Mouse (Mus musculus): ENCODE results near the gene Cacna1g. TPM values are rescaled to one million over a fixed set of nuclear protein-coding genes. Genes with fewer than 3 reads are reported as not detected.

The Cacna1g gene
- polyA plus RNA-seq, 1 experiment = 0.83 TPM

- Histone ChIP-seq H3K4me3 (ENCODE audit: insufficient read depth, low read depth, low read length) (no peak overlapping the region), H3K27ac (replicated peaks; ENCODE audit: low read depth, low read length) (no peak overlapping the region), H3K4me1 (ENCODE audit: control insufficient read depth, insufficient read depth, insufficient read length, low read length) (peaks cover 12% of the 10 kb centered on the region)
These were observed 4.6 kb downstream of the Cacna1g start for GRCm38 (mm10) chr11:94469136-94470064.

- H3K4me3 ChIP-seq (ENCODE audit: insufficient read depth, low read depth, low read length) = no peak overlapping the region
- H3K4me1 ChIP-seq (ENCODE audit: control insufficient read depth, insufficient read depth, insufficient read length, low read length) = peaks cover 12% of the 10 kb centered on the region
- no peak overlapping the region for H3K27ac ChIP-seq (replicated peaks; ENCODE audit: low read depth, low read length)
These were observed 5.4 kb downstream of the Cacna1g start for GRCm38 (mm10) chr11:94468582-94469064.

GRCm38 (mm10) chr11:94466333-94466855, 7.6 kb downstream of the Cacna1g start:
- H3K4me3 ChIP-seq (ENCODE audit: insufficient read depth, low read depth, low read length) = no peak overlapping the region
- H3K4me1 ChIP-seq (ENCODE audit: control insufficient read depth, insufficient read depth, insufficient read length, low read length) = peaks cover 12% of the 10 kb centered on the region
- H3K27ac ChIP-seq (replicated peaks; ENCODE audit: low read depth, low read length) = no peak overlapping the region

GRCm38 (mm10) chr11:94464170-94464569, 9.8 kb downstream of the Cacna1g start:
- Histone ChIP-seq H3K4me1 (ENCODE audit: control insufficient read depth, insufficient read depth, insufficient read length, low read length) (peaks cover 8% of the 10 kb centered on the region; the same call in 1 of the 2 replicates), H3K27ac (replicated peaks; ENCODE audit: low read depth, low read length) (no peak overlapping the region), H3K4me3 (ENCODE audit: insufficient read depth, low read depth, low read length) (no peak overlapping the region)

- no peak overlapping the region for H3K27ac ChIP-seq (replicated peaks; ENCODE audit: low read depth, low read length)
These were observed 12.1 kb downstream of the Cacna1g start for GRCm38 (mm10) chr11:94461856-94462255.

GRCm38 (mm10) chr11:94457001-94457400, 17.0 kb downstream of the Cacna1g start:
- no peak overlapping the region for H3K4me3 ChIP-seq (ENCODE audit: insufficient read depth, low read depth, low read length)
- H3K4me1 ChIP-seq (ENCODE audit: control insufficient read depth, insufficient read depth, insufficient read length, low read length) = no peaks in the 10 kb centered on the region
- H3K27ac ChIP-seq (replicated peaks; ENCODE audit: low read depth, low read length) = no peak overlapping the region

More at GRCm38 (mm10) chr11:94461856-94462255, 12.1 kb downstream of the Cacna1g start:
- Histone ChIP-seq H3K4me1 (ENCODE audit: control insufficient read depth, insufficient read depth, insufficient read length, low read length) (no peaks in the 10 kb centered on the region), H3K4me3 (ENCODE audit: insufficient read depth, low read depth, low read length) (no peak overlapping the region)

GRCm38 (mm10) chr11:94456347-94456746, 17.7 kb downstream of the Cacna1g start:
- no peak overlapping the region for H3K27ac ChIP-seq (replicated peaks; ENCODE audit: low read depth, low read length)
- no peaks in the 10 kb centered on the region for H3K4me1 ChIP-seq (ENCODE audit: control insufficient read depth, insufficient read depth, insufficient read length, low read length)
- no peak overlapping the region for H3K4me3 ChIP-seq (ENCODE audit: insufficient read depth, low read depth, low read length)

- Histone ChIP-seq H3K27ac (replicated peaks; ENCODE audit: low read depth, low read length) (no peak overlapping the region), H3K4me1 (ENCODE audit: control insufficient read depth, insufficient read depth, insufficient read length, low read length) (no peaks in the 10 kb centered on the region)
These were observed 18.7 kb downstream of the Cacna1g start for GRCm38 (mm10) chr11:94455161-94455820.

GRCm38 (mm10) chr11:94454756-94455155, 19.2 kb downstream of the Cacna1g start:
- no peaks in the 10 kb centered on the region for H3K4me1 ChIP-seq (ENCODE audit: control insufficient read depth, insufficient read depth, insufficient read length, low read length)
- H3K4me3 ChIP-seq (ENCODE audit: insufficient read depth, low read depth, low read length) = no peak overlapping the region
- H3K27ac ChIP-seq (replicated peaks; ENCODE audit: low read depth, low read length) = no peak overlapping the region

More at GRCm38 (mm10) chr11:94455161-94455820, 18.7 kb downstream of the Cacna1g start:
- H3K4me3 ChIP-seq (ENCODE audit: insufficient read depth, low read depth, low read length) = no peak overlapping the region

- Histone ChIP-seq H3K4me1 (ENCODE audit: control insufficient read depth, insufficient read depth, insufficient read length, low read length) (no peaks in the 10 kb centered on the region), H3K27ac (replicated peaks; ENCODE audit: low read depth, low read length) (no peak overlapping the region), H3K4me3 (ENCODE audit: insufficient read depth, low read depth, low read length) (no peak overlapping the region)
These were observed 22.8 kb downstream of the Cacna1g start for GRCm38 (mm10) chr11:94451091-94451773.

GRCm38 (mm10) chr11:94449886-94450285, 24.1 kb downstream of the Cacna1g start:
- H3K4me3 ChIP-seq (ENCODE audit: insufficient read depth, low read depth, low read length) = no peak overlapping the region
- H3K4me1 ChIP-seq (ENCODE audit: control insufficient read depth, insufficient read depth, insufficient read length, low read length) = no peaks in the 10 kb centered on the region
- no peak overlapping the region for H3K27ac ChIP-seq (replicated peaks; ENCODE audit: low read depth, low read length)

GRCm38 (mm10) chr11:94449239-94449638, 24.8 kb downstream of the Cacna1g start:
- Histone ChIP-seq H3K27ac (replicated peaks; ENCODE audit: low read depth, low read length) (no peak overlapping the region), H3K4me3 (ENCODE audit: insufficient read depth, low read depth, low read length) (no peak overlapping the region), H3K4me1 (ENCODE audit: control insufficient read depth, insufficient read depth, insufficient read length, low read length) (no peaks in the 10 kb centered on the region)

GRCm38 (mm10) chr11:94447017-94447416, 27.0 kb downstream of the Cacna1g start:
- H3K27ac ChIP-seq (replicated peaks; ENCODE audit: low read depth, low read length) = no peak overlapping the region
- no peak overlapping the region for H3K4me3 ChIP-seq (ENCODE audit: insufficient read depth, low read depth, low read length)
- H3K4me1 ChIP-seq (ENCODE audit: control insufficient read depth, insufficient read depth, insufficient read length, low read length) = no peaks in the 10 kb centered on the region

GRCm38 (mm10) chr11:94445300-94445699, 28.7 kb downstream of the Cacna1g start:
- Histone ChIP-seq H3K4me3 (ENCODE audit: insufficient read depth, low read depth, low read length) (no peak overlapping the region), H3K4me1 (ENCODE audit: control insufficient read depth, insufficient read depth, insufficient read length, low read length) (no peaks in the 10 kb centered on the region), H3K27ac (replicated peaks; ENCODE audit: low read depth, low read length) (no peak overlapping the region)

- no peak overlapping the region for H3K4me3 ChIP-seq (ENCODE audit: insufficient read depth, low read depth, low read length)
These were observed 29.2 kb downstream of the Cacna1g start for GRCm38 (mm10) chr11:94444829-94445228.

More at GRCm38 (mm10) chr11:94444829-94445228, 29.2 kb downstream of the Cacna1g start:
- no peak overlapping the region for H3K27ac ChIP-seq (replicated peaks; ENCODE audit: low read depth, low read length)
- no peaks in the 10 kb centered on the region for H3K4me1 ChIP-seq (ENCODE audit: control insufficient read depth, insufficient read depth, insufficient read length, low read length)
